Mouse (Mus musculus) 416B (cell line): ENCODE results near the gene Hs2st1.

Experiments
- DNase-seq: peaks from one replicate; pipeline ENCODE4 v3.0.0; 2011; ENCODE audit warnings: low read depth

The Hs2st1 gene

DNA sequence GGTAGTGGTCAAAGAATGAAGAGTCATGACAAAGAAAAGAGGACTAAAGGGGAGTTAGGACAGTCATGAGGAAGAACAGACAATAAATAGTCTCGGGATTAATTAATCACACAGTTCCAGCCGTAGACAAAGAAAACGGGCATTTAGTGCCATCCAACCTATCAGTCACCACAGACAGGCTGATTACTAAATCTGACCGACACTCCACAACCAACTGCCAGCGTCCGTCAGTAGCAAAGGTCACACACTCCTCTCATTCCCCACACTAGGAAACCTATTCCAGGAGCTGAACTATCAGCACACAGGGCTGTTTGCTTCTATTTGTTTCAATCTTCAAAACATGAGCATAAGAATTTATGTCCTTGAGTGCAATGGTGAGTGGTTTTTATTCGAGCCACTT lies 16.0 kb downstream of the Hs2st1 start:
- no peak for DNase-seq

DNA sequence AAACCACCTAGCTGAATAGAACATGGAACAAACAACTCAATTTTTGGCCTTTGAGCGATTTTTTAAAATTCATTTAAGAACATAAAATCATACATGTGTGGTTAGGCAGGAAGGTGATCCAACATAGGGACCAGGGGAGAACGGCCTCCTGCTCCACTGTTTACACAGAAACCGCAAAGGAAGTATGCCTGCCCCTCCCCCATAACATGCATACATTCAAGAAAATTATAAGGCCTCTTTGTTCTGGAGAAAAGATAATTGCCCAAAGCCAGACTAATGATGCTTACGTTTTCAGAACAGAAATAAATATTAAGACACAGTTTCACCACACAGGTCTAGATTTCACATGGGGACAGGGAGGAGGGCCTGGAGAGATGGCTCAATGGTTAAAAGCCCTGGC lies 18.6 kb downstream of the Hs2st1 start:
- peak; percentile 80 for DNase-seq

DNA sequence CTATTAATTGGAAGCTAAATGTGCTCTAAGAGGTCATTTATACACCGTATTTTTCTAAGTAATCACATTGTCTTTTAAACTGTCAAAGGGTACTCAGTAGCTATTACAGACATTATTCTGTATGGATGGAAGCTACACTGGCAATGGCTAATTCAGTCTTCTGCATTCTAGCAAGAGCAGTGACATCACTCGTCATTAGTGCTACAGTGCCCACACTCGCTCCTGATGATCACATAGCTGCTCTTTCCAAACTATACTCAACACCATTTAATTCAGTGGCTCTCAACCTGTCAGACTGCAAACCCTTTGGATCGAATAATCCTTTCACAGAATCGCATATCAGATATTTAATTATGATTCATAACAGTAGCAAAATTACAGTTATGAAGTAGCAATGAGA lies 19.3 kb downstream of the Hs2st1 start:
- no peak for DNase-seq

DNA sequence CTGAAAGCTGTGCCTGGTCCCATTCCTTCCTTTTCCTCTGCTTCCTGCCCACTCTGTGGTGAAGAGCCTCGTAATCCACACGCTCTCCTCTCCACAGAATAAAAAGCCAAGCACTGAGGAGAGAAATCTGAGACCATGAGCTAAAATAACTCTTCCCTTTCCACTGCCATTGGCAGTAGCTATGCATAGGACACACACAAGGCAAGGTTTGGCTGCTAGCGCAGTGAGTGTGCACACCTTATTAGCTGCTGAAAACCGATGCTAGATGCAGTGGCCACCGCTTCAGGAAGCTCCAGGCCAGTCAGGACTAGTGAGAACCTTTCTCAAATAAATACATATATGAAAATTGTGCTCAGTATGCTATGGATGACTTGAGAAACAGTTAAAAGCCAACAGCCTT lies 19.9 kb downstream of the Hs2st1 start:
- no peak for DNase-seq

DNA sequence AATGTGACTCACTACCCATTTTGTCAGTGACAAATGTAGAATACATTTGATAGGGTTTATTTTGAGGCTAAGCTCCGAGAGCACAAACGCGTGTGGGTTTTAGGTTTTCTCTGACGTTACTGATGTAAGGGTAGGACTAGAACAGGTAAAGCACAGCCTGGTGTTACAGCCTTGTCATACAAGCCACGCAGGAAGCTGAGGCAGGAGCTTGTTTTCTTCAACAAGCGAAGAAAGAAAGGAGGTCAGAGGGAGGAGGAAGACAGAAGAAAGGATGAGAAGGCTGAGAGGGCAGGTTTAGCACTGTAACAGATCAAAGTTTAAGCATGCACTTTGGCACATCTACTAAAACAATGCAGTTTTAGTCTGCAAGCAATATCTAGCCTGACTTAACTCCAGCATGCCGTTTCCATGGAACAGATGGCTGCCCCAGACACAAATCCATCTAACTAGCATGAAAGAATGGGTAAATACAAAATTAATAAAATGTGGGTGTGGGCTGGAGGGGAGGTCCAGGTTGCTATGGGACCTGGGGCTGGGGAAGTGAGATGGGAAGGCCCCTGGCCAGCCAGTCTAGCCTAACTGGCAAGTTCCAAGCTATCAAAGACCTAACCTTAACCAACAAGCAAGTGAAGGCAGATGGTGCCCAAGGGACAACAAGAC lies 21.7 kb downstream of the Hs2st1 start:
- no peak for DNase-seq

DNA sequence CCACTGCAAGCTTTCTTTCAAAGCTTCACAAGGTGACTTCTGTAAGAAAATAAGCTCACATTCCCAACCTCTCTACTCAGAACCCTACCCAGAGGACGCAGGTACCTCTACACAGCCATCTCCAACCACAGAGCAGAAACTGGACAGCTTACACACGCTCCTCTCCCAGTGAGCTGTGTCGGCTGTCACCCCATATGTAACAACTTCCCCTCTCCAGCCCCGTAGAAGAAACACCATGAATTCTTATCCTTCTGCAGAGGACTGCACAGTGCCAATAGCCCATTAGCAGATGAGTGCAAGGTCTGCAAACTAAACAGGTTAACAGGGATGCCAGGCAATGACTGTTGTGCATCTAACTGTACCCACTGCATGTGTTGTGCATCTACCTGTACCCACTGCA lies 23.5 kb downstream of the Hs2st1 start:
- peak; percentile 36 for DNase-seq

DNA sequence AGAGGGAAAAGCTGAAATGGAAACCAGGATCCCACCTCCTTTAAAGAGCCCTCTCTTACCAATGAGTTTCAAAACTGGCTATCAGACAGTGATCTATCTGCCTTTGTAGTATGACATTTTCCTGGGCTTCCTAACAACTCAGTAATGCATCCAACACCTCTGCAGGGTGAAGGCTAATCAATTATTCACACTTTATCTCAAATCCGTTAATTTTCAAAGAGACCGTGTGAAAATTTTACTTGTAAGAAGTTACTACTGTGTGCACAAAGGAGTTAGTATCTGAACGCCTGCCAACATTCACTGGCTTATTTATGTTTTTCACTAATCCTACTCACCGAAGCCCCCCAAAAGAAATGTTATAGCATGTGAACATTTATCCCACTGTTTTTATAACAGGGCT lies 24.1 kb downstream of the Hs2st1 start:
- no peak for DNase-seq

DNA sequence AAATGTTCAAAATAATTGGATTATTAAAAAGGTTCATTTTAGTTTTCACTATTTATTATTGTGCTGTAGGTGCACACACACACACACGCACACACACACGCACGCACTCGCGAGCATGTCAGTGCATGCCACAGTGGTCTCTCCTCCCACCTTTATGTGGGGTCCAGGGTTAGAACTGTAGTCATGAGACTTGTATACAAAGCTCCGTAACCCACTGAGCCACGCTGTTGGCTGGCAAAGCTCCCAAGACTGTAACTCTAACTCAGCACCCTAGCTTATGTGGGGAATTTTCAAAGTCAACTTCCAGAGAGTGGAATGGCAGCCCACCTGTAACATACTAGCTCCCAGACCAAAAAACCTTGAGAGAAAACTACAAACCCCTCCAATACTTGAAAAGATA lies 24.8 kb downstream of the Hs2st1 start:
- DNase-seq: no peak

DNA sequence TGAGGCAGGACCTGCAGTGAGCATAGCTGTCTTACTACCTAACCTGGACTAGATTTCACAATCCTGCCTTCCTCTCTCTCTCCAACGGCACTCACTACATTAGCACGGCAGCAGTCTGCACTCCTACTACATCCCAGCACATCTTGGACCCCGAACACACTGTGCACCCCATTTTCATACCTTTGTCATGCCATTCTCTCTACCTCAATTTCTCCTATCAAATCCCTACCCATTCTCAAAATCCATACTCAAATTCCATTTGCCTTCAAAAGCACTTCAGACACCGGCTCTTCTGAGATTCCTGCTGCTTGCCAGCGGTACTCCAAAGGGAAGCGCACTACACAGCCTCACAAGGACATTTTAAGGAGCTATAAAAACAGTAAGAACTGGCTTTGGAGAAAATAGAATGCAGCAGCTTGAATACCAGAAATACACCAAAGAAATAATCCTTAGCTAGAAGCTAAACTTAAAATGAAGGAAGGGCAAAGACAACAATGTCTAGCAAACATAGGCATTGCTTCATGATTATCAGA lies 28.0 kb downstream of the Hs2st1 start:
- no peak for DNase-seq

DNA sequence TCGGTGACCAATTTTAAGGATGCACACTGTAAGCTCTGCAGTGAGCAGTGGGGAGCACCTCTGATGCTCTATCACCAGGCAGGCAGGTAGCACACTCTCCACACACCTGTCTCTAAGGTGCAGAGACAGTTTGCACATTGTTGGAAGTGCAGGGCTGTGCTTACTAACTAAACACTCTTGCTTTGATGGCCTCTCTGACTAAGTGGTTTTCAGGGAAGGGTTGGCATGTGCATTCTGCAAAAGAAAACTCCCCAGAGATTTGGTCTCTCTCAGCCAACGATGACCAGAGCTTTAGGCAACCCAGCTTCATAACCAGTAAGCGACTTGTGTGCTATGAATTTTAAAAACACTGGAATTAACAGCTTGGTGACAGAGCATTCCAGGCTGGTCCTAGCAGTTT lies 29.2 kb downstream of the Hs2st1 start:
- DNase-seq: no peak

DNA sequence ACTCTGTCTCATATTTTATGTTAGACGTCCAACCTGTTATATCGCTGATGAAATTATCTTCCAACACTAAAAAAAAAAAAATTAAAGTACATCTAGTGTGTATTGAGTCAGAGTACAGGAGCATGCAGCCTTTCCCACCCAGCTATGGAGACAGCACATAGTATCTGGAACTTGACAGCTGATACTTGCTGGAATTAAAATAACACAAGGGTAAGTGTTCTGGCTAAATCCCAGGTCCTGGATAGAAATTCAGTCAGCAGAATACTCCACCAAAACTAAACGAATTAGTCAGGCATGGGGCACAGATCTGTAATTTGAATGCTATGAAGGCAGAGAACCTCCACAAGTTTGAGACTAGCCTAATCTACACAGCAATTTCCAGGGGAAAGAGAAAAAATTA lies 30.9 kb downstream of the Hs2st1 start:
- DNase-seq: no peak

DNA sequence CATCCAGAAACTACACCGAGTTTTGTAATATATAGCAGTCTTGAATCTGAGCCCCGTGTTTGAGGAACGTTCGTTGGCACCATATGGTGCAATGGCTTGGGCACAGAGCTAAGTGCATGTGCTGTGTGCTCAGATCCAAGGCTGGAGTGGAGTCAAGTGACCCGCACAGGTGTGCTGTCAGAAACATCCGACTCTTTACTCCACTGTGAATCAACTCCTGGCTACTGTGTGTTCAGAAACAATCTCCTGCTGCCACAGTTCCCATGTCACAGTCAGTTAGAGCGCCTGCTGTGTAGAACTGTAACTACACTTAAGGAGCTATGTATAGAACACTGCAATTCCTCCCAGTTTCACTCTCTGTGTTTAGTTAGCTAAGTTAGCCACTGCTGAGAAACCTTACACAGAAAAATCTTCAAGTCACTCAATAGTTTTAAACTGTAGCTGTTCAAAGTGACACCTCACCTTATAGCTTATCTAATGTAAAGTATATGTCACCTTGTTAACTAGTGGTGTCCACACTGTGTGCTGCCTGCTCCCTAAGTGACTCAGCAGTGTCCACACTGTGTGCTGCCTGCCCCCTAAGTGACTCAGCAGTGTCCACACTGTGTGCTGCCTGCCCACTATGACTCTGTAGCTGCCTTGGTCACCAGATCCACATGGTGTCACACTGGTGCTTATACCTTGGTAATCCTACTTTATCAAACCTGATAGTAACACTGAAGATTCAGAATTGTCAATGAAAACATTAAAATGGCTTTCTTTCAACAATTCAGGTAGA lies 32.7 kb downstream of the Hs2st1 start:
- DNase-seq: peak; percentile 26

DNA sequence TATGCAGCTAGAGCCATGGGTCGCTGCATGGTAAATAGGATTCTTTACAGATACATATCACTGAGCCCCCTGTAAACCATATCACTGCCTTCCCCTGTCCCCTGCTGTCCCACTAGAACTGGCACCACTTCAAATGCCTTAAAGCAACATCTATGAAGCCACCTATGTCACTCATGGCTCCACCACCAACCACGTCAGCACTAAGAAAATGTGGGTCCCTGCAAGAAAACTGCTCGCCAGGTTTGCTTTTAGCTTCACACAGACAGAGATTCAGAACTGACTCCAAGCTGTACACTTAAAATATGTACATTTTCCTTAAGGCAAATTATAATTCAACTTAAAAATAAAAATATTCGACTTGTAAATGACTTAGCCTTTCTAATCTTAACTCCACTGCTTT lies 34.9 kb downstream of the Hs2st1 start:
- no peak for DNase-seq

DNA sequence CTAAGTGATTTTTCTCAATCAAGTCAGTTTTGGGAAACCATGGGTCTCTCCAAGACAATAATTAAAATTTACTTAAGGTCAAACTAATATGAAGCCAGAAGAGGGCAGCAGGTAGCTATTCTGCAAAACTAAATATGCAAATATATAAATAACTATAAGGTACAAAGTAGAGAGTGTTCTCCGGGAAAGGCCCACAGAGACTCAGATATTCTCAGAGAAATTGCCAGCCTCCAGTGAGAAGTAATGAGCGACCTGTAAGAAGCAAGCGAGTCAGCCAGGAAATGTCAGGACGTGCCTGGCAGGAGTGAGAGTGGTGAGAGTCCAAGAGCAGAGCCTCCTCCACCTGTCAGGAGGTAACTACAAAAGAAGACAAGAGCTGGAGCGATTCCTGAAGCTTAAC lies 39.0 kb downstream of the Hs2st1 start:
- DNase-seq: peak; percentile 77

DNA sequence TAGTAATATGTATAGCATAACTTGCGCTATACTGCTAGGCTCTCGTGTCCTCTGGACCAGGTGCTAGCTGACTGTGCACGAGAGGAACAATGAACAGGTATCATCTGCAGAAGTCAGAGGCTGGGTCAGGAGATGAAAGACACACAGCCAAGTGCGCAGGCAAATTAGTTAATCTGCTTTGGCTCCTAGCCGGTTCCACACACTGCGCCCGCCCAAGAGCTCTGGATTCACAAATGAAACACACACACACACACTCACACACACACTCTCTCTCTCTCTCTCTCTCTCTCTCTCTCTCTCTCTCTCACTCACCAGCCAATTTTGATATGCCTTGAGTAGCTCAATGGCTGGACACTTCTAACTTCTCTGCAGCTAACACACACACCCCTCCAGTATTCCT lies 42.1 kb downstream of the Hs2st1 start:
- DNase-seq: no peak

DNA sequence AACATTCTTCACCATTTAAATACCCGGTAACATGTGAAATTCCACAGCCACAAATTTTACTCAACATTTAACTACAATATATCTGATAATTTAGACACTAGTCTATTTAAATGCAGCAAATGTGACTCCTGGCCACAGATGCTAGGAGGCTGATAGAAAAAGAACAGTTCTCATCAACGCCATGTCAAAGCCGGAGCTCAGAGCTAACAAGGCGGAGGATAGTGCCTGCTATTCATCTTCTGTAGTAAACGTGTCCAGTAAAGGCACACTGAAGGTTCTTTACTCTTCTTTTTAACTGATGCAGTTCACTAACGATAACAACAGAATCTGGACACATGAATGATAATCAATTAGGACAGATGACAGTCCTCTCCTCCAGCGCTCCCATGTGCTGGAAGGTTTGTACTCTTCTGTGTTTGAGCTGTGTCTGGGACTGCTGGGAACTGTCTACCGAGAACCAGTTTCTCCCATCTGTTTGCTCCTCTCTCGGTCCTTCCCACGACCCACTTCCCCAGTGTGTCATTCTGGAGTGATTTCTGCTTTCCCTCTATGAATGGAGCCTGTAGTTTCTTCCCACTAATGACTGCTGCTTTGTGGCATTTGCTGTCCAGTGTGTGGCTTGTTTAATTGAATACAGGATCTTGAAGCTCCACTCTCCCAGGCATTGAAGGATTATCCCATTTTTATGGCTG lies 50.3 kb downstream of the Hs2st1 start:
- DNase-seq: no peak

DNA sequence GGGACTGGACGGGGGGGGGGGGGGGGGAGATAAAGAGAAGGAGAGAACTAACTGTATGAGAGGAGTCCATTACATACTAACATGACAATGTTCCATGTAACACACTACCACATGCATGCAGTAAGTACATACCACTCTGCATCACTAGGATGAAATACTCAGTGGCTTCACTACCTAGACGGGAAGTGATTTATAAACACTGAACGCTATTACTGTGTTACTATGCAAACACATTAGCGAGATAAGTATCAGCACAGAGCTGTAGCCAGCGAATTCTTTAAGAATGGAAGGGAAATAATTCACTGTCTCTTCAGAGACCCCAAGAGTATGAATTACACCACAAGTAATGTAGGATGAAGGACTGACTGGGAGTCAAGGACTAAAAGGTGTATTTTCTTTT lies 51.1 kb downstream of the Hs2st1 start:
- DNase-seq: no peak

DNA sequence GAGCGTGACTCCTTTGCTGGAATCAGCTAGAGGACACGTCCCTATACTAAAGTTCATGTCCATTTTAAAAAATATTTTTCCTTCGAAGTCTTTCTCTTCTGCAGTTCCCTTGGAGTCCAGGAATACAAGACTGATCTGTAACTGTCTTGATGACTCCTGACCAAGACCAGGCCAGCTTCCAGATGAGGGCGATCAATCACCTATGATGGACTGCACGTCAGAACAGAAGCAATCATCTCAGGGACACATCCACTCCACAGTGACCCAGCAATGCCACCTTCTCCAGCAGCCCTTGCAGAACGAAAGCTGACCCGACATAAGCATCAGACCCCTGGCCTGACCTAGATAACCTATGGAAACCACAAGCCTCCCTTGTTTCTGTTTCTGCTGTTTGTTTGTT lies 54.7 kb downstream of the Hs2st1 start:
- no peak for DNase-seq

DNA sequence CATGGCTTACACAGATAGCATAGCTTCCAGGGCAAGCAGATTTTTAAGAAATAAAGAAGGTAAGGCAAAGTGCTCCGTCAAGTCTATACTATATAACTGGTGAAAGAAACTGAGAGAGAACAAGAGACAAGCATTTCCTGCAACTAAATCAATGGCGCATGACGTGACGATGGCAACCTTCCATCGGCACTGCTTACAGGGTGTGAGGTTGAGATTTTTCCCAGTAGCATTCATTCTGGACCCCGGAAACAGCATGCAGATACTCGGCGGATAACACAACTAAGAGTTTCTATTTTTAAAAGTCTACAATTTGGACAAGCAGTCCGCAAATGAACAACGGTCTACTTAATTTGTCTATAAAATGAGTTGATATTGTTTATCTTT lies 55.9 kb downstream of the Hs2st1 start:
- DNase-seq: no peak

DNA sequence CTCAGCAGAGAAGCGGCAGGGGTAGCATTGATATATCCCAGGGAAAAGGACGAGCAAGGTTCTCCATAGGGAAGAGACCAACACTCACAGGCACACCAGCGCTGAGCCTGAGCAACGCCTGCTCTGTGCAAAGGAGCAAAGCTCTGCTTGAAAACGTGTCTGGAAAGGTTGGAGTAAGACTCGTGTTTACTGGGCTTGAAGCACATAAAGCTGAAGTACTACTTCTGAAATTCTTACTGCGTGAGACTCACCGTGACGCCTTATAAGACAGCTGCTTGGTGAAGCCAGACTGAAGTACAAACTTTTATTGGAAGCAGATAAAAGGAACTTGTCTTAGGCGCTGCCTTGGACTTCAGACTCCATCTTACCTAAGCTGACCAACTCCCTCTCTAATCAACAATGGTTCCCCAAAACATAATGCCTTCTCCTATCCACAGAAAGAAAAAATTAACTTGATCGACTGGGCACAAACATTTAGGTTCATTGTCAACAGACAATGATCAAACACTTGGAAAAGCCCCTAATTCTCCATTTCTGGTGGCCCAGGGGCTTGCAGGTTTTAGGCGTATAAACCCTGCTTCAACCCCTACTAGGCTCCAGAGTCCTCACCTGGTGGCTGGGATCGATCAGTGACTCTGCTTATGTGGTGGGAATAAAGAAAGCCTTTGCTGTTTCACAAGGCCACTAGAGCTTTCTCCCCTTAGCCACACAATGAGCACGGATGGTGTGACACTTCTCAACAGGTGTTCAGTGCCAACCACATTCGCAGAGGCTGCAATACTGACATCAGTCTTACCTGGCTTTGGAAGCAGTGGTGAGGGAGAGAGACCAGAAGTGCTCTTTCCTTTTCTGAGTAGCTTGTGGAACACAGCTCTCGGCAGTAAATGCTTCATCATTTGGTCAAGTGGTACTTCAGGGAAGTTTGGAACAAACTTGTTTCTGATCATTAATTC lies 56.5 kb downstream of the Hs2st1 start:
- no peak for DNase-seq

DNA sequence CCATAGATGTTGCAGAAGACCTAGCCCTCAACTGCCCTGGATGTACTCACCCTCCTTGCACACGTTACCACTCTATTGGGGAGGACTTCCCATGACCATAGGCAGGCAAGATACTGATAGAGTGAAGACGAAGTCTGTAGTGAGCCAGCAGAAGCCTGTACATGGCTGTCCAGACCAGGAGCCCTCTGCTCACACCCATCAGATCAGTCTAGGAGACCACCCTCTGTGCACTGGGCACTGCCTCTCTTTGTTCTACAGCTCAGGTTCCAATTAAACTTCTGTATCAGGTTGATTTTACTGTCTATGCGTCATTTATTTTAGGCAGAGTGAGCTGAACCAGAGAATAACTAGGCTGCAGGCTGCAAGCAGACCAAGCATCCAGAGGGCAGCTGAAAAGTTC lies 59.3 kb downstream of the Hs2st1 start:
- DNase-seq: no peak

DNA sequence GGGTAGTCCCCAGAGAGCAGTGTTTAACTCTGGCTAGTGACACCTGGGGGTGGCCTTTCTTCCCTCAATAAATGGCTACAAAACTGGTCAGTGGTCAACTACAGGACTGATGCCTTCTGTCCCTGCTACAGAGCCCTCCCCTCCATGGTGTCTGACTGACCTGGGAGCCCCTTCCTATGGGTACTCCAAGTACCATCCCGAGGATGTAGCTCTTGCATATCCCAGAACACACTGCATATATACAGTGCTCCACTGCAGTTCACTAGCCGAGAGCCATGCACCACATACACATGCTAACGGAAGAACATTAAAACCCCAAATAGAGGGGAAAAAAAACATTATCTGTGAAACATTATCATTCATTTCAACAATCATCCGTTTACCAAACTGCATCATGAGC lies 61.6 kb downstream of the Hs2st1 start:
- no peak for DNase-seq
